9 mouse cellular contexts compared by ENCODE assay signal in genomic region chr4:119077084-119077682, GRCm38 (mm10). TPM values are rescaled to one million over a fixed set of nuclear protein-coding genes. Genes with fewer than 3 reads are reported as not detected.
DNase-seq lines count a peak whose midpoint lies in the region; ATAC-seq and TF ChIP-seq lines count a peak whose summit lies in the region.
"Had no signal": no experiment of that assay in that cellular context is flagged by ENCODE, and none has a peak within 500 bp of the region (broad histone marks: within the 10 kb centered on the region; RNA-seq: fewer than 3 reads in every experiment).

No protein-coding gene starts in this region.

- WGBS in intestine, embryonic 15.5 days: 34% methylated on average over 13 of the region's 13 CpGs
- WGBS in intestine, postnatal 0 days: 35% methylated on average over 13 of the region's 13 CpGs
- 24% methylated on average over 13 of the region's 13 CpGs for WGBS in heart, embryonic 15.5 days
- WGBS in limb, embryonic 13.5 days: 50% methylated on average over 13 of the region's 13 CpGs

- no peak overlapping the region for H3K4me3 ChIP-seq in intestine, embryonic 15.5 days (replicated peaks)
- no peak overlapping the region for H3K4me3 ChIP-seq in intestine, postnatal 0 days (ENCODE audit: low read depth, low read length)
- no peak overlapping the region for H3K4me3 ChIP-seq in heart, embryonic 15.5 days
- H3K4me3 ChIP-seq in limb, embryonic 13.5 days: no peak overlapping the region

- no peaks in the 10 kb centered on the region for H3K36me3 ChIP-seq in intestine, embryonic 15.5 days
- no peaks in the 10 kb centered on the region for H3K36me3 ChIP-seq in intestine, postnatal 0 days (ENCODE audit: control insufficient read depth, insufficient read depth)
- no peaks in the 10 kb centered on the region for H3K36me3 ChIP-seq in heart, embryonic 15.5 days
- no peaks in the 10 kb centered on the region for H3K36me3 ChIP-seq in limb, embryonic 13.5 days

- DNase-seq in MEL-GATA-1-ER (ENCODE audit: extremely low read depth, low read depth): peak; percentile 97
- DNase-seq in cerebellum, postnatal 25 days: peak; percentile 63 to 75
- DNase-seq in retina, postnatal 1 day: peak; percentile 52
- DNase-seq in left cerebral cortex, adult 11 months (ENCODE audit: low spot score): no peak

- H3K27me3 ChIP-seq in intestine, embryonic 15.5 days (replicated peaks): no peaks in the 10 kb centered on the region; the same call in 1 of the 2 replicates
- no peaks in the 10 kb centered on the region for H3K27me3 ChIP-seq in intestine, postnatal 0 days (replicated peaks; ENCODE audit: control insufficient read depth, insufficient read depth, low read length)
- H3K27me3 ChIP-seq in heart, embryonic 15.5 days: 0 out of 2 replicates have a peak, but pooled peaks cover 2% of the 10 kb centered on the region
- H3K27me3 ChIP-seq in limb, embryonic 13.5 days: peaks cover 3% of the 10 kb centered on the region
- H3K27me3 ChIP-seq: Patski had no signal

- H3K4me1 ChIP-seq in intestine, embryonic 15.5 days (replicated peaks): peaks cover 21% of the 10 kb centered on the region
- no peaks in the 10 kb centered on the region for H3K4me1 ChIP-seq in intestine, postnatal 0 days (replicated peaks; ENCODE audit: control insufficient read depth, insufficient read depth, low read length)
- peaks cover 35% of the 10 kb centered on the region for H3K4me1 ChIP-seq in heart, embryonic 15.5 days (replicated peaks)
- peaks cover 47% of the 10 kb centered on the region for H3K4me1 ChIP-seq in limb, embryonic 13.5 days

- peak; percentile 50; the same call in 1 of the 2 replicates for ATAC-seq in intestine, embryonic 15.5 days
- ATAC-seq in intestine, postnatal 0 days: no peak
- ATAC-seq in heart, embryonic 15.5 days (replicated peaks; ENCODE audit: insufficient number of reproducible peaks, insufficient read depth, low FRiP score, low read depth): no peak
- ATAC-seq in limb, embryonic 13.5 days (ENCODE audit: low FRiP score, low read depth): no peak
- ATAC-seq: Patski had no signal

- TF ChIP-seq CTCF in intestine, postnatal 0 days (IDR thresholded peaks at IDR 0.05; ENCODE audit: low read depth): no peak

- no peak overlapping the region for H3K4me2 ChIP-seq in intestine, embryonic 15.5 days (replicated peaks)
- no peak overlapping the region for H3K4me2 ChIP-seq in intestine, postnatal 0 days (replicated peaks; ENCODE audit: low read depth)
- H3K4me2 ChIP-seq in heart, embryonic 15.5 days: 0 out of 2 replicates have a peak overlapping the region, but pooled peaks have one; percentile 11
- H3K4me2 ChIP-seq in limb, embryonic 13.5 days (replicated peaks): no peak overlapping the region

- no peak overlapping the region for H3K9ac ChIP-seq in intestine, embryonic 15.5 days
- no peak overlapping the region for H3K9ac ChIP-seq in intestine, postnatal 0 days (ENCODE audit: low read depth, low read length)
- H3K9ac ChIP-seq in heart, embryonic 15.5 days: no peak overlapping the region
- no peak overlapping the region for H3K9ac ChIP-seq in limb, embryonic 13.5 days

- 0 out of 2 replicates have a peak overlapping the region, but pooled peaks have one; percentile 6 for H3K27ac ChIP-seq in intestine, embryonic 15.5 days
- H3K27ac ChIP-seq in intestine, postnatal 0 days (ENCODE audit: low read depth, low read length): no peak overlapping the region
- peak overlapping the region; percentile 66 for H3K27ac ChIP-seq in heart, embryonic 15.5 days
- peak overlapping the region; percentile 56; the same call in 1 of the 2 replicates for H3K27ac ChIP-seq in limb, embryonic 13.5 days

- no peaks in the 10 kb centered on the region for H3K9me3 ChIP-seq in intestine, embryonic 15.5 days
- H3K9me3 ChIP-seq in intestine, postnatal 0 days (ENCODE audit: control insufficient read depth): no peaks in the 10 kb centered on the region
- H3K9me3 ChIP-seq in heart, embryonic 15.5 days (replicated peaks): no peaks in the 10 kb centered on the region
- peaks cover 5% of the 10 kb centered on the region; the same call in 1 of the 2 replicates for H3K9me3 ChIP-seq in limb, embryonic 13.5 days

RNA-seq across cellular contexts. Expression of gene Slc2a1, which starts 31.3 kb away (rescaled TPM):
- polyA plus RNA-seq in intestine, embryonic 15.5 days (2015; fragmentation: Nextera tagmentation; extraction: Ambion mirVana): 132 and 136 TPM in 2 replicates
- 18.1 and 19.0 TPM in 2 replicates for polyA plus RNA-seq in intestine, postnatal 0 days (2015; fragmentation: Nextera tagmentation; extraction: Ambion mirVana)
- 119 and 127 TPM in 2 replicates for polyA plus RNA-seq in heart, embryonic 15.5 days (2015; fragmentation: Nextera tagmentation; extraction: Ambion mirVana)
- polyA plus RNA-seq in limb, embryonic 13.5 days (2015; fragmentation: Nextera tagmentation; extraction: Ambion mirVana): 101 and 112 TPM in 2 replicates
